Mouse (Mus musculus) cortical plate, adult 2 months (tissue): ENCODE data around the gene Cacnb3.

ENCODE experiments used
- CTCF ChIP-seq: fragments of 200-500 bp; IDR thresholded peaks from 2 replicates; pipeline ENCODE4 v1.5.1; 2011; ENCODE audit warnings: mild to moderate bottlenecking, control low read depth, low read length; ENCODE audit not compliant: insufficient read depth; ENCODE audit errors: extremely low read depth
- POLR2A ChIP-seq: fragments of 200-500 bp; IDR thresholded peaks from 2 replicates; pipeline ENCODE4 v1.6.1; 2011; ENCODE audit warnings: mild to moderate bottlenecking, low read length, control low read depth; ENCODE audit not compliant: insufficient read depth; ENCODE audit errors: extremely low read depth

- TF ChIP-seq CTCF (no peak), POLR2A (no peak)
Measured at GRCm38 (mm10) chr15:98609331-98610130, 21.1 kb upstream of the Cacnb3 start, which contains the start of gene Adcy6.
